Mouse (Mus musculus): Measurements from ENCODE around the gene Sds. TPM values are rescaled to one million over a fixed set of nuclear protein-coding genes. Genes with fewer than 3 reads are reported as not detected.
A peak's percentile ranks its signal among the peaks of the same experiment; 100 is the strongest.
"Not testable (repeated sequence)": the region's sequence is repeated elsewhere in the genome, so short reads cannot be mapped to it uniquely, and the experiment has no call there.

Sds gene
- total RNA-seq, 2 experiments from 2014 or later, result not detected

GRCm38 (mm10) chr5:120490679-120491192, 14.4 kb downstream of the Sds start:
- peak; percentile 56 for DNase-seq

GRCm38 (mm10) chr5:120492437-120492836, 16.1 kb downstream of the Sds start:
- DNase-seq, result no peak

GRCm38 (mm10) chr5:120493440-120493839, 17.1 kb downstream of the Sds start:
- DNase-seq, result no peak

GRCm38 (mm10) chr5:120493873-120494395, 17.6 kb downstream of the Sds start:
- no peak for DNase-seq

DNA sequence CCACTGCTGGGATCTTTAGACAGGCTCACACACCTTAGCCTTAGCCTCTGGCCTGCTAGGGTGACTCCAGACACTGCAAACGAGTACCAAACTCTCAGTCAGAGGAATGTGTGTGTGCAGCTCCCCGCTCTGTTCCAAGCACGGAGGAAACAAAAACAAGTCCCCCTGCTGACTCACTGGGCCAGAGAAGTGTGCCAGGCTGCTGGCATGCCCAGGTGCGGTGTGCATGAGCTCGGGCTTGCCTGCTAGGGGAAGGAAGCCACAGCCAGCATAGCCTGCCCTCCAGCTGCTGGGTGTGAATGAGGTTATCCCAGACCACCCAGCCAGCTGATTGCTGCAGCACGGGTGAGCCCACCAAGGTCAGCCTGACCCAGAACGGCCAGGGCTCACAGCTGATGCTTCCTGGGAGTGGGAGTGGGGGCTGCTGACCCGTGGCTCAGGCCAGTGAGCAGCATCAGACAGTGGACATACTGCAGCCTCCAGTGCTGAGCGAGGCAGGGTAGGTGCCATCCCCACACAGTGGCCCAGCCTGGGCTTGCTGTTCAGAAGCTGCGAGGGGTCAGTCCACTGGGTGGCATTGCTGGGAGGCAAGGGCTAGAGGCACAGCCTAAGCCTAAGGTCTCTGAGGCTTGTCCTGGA, 18.9 kb downstream of the Sds start:
- DNase-seq, result peak; percentile 35

DNA sequence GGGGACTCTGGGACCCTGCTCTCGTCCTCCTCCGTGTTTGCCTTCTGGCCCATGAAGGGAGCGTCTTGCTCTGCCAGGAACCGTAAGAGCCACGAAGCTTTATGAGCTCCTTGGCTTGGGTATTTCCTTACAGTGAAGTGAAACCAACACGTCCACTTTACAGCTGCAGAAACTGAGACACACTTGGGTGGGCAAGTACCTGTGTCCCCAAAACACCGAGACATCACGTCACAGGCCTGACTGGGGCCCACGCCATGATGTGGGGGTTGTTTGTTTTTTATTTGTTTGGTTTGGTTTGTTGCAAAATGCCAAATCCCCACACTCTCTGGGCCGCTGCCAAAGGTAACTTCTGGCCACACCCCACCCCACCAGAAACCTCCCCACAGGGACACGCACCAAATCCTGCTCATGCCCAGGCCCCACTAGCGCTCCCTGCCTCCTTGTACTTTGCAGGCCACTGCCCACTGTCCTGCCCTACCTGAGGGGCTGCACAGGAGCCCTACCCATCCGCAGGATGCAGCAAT, 19.4 kb downstream of the Sds start:
- no peak for DNase-seq

- DNase-seq, result no peak
Measured at GRCm38 (mm10) chr5:120497071-120497470, 20.7 kb downstream of the Sds start.

DNA sequence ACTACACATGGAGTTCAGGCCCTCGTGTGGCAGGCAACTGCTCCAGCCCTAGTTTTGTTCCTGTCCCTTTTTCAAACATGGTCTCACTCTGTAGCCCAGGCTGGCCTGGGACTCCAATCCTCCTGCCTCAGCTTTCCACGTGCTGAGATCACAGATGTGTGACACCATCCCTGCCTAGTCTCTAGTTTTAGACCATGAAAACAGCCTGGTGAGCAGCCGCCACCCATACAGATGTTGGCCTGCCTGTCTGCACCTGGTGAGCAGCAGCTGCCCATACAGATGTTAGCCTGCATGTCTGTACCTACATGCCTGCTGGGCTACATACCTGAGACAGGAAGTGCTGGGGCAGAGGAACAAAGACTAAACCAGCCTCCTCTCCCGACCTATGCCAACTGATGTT, 22.9 kb downstream of the Sds start:
- no peak for DNase-seq

DNA sequence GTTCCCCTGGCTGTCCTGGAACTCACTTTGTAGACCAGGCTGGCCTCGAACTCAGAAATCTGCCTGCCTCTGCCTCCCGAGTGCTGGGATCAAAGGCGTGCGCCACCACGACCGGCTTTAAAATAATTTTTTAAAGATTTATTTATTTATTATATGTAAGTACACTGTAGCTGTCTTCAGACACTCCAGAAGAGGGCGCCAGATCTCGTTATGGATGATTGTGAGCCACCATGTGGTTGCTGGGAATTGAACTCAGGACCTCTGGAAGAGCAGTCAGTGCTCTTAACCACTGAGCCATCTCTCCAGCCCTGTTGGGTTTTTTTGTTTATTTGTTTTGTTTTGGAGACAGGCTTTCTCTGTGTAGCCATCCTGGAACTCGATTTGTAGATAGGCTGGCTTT, 24.3 kb downstream of the Sds start:
- not testable (repeated sequence) for DNase-seq

GRCm38 (mm10) chr5:120502147-120502621, 25.9 kb downstream of the Sds start:
- DNase-seq, result no peak

GRCm38 (mm10) chr5:120502675-120503143, 26.4 kb downstream of the Sds start:
- DNase-seq, result no peak

DNA sequence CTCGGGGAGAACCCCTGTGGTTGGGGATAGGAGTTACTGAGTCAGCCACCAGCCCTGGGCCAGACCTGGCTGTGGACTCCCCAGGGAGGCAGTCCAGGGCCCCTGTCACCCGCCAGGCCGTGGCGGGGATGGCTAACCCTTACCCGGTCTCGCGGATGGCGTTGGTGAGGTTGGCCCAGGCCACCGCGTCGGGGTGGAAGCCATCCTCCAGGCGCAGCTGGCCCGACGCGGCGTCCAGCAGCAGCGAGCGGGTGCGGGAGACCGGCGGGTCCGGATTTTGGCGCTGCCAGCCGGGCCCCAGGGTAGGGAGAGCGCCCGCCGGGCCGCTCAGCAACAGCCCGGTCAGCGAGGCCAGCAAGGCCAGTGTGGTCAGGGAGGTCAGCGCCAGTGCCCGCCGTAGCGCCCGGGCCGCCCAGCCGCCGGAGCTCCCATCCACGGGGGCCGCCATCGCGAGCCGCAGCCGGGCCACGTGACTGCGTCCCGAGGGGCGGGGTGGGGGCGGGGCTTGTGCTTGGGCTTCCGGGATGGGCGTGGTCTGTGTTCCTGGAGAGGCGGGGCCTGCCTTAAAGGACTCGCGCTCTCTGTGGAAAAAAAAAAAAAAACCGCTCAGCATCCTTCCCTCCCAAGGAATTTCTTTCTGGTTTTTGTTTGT, 26.9 kb downstream of the Sds start, which contains the start of gene Plbd2:
Gene Plbd2, minus strand, starts transcription at position 482 of the 652 bp plus-strand sequence.
- DNase-seq, result peak; percentile 89

DNA sequence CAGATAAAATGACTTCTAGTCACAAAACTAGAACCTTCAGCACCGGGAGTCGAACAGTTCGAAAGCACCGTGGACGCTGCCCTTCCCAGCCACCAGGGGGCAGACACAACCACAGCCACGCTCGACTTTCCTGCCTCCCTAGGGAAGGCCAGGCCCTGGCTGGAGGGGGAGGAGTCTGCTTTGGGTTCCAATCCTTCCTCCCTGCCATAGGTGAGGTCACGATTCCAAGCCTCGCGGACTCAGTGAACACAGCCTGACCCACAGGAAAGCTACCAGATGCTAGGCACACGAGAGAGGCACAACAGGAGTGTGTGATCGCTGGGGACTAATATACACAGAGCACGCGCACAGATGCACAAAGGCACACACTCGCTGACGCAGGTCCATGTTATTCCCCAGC, 29.0 kb downstream of the Sds start:
- DNase-seq, result peak; percentile 75

GRCm38 (mm10) chr5:120505781-120506180, 29.5 kb downstream of the Sds start:
- DNase-seq, result no peak

GRCm38 (mm10) chr5:120506490-120506889, 30.2 kb downstream of the Sds start:
- no peak for DNase-seq

- DNase-seq, result no peak
Measured at GRCm38 (mm10) chr5:120507311-120507710, 31.0 kb downstream of the Sds start.

- DNase-seq, result peak; percentile 94
Measured at GRCm38 (mm10) chr5:120510982-120511642, 34.8 kb downstream of the Sds start, which contains the start of gene Slc8b1. Gene Slc8b1, plus strand, starts transcription at chr5:120511168.

DNA sequence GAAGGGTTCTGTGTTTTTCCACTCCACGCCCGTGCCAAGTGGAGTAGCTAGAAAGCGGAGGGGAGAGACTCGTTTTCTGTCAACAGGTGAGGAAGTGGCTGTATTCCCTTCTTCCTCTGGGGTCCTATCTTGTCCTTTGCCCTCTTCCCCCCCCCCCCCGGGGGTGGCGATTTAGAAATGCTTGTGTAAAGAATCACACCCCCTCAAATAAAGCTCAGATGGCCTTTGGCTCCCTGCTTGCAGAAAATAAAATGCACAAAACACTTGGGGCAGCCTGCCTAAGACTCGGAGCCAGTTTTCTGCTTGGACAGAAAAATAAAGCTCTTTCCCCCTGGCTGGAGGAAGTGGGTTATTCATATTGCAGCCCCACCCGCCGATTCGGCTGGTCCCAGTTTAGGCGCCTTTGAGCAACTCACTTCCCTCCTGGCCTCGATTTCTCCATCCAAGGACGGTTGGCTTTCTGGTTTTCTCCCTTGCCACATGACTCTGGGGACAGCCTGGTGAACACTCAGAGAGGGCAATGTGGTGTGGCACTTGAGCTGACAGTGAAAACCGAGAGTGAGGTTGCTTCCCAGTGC, 35.4 kb downstream of the Sds start:
- DNase-seq, result peak; percentile 60

- no peak for DNase-seq
Measured at GRCm38 (mm10) chr5:120512911-120513555, 36.7 kb downstream of the Sds start.

- DNase-seq, result no peak
Measured at GRCm38 (mm10) chr5:120514031-120514677, 37.8 kb downstream of the Sds start.

DNA sequence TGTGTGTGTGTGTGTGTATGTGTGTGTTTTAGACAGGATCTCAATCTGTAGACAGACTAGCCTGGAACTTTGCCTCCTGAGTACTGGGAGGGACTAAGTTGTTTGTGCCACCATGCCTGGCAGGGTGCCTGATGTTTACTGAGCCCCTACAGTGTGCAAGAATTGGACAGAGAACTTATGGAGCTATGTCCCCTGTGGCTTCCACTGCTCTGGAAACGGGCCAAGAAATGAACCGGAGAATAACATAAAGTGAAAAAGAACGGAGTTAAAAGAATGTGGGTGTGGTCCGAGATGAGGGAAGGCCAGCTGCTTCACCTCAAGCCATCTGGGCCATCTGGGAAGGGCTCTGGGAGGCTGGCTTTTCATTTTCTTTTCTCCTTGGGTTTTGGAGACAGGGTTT, 38.4 kb downstream of the Sds start:
- no peak for DNase-seq

Data from gastrocnemius, postnatal 25 days (tissue).